Mouse (Mus musculus) cerebellum, postnatal 4 days (tissue): ENCODE results near the gene Ubl3.

Source experiments
- DNase-seq, 2 experiments: peaks; one replicate each; pipeline ENCODE4 v3.0.0; 2022; ENCODE audit warnings: low spot score in 2 of 2, mixed read lengths in 1 of 2

Gene Ubl3

DNA sequence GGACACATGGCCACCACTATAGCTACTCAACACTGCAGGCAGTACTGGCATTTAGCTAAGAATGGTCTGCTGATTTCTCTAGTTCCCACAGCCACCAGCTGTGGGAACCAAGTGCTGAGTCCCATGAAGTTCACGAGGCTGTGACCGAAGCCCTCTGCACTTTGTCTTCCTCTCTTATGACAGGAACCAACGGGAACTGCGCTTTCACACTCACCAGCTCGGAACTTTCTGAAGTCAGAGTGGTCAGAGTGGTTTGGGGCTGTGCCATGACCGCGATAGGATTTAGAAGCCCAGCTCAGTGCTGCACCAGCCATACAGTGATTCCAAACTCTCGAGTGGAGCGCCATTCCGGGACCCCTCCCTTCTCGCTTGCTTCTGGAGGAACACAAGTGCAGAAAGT lies 66.4 kb downstream of the Ubl3 start:
- no peak for DNase-seq

DNA sequence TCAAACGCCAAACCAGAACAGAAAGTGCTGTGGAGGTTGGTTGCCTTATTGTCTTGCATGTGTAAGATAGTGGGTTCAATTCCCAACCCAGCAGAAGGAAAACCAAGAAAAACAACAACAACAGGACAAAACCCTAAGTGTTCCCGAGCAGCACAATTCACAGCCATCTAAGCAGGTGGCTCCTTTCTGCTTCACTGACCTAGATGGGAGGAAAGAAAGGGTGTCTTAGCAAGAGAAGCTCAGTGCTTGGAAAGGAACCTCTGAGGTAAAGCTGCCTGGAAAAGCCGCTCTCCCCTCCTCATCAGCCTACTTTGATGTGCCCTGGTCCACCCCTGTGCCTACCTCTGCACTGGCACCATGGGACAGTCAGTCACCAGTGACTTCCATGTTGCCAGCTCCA lies 70.8 kb downstream of the Ubl3 start:
- no peak for DNase-seq

DNA sequence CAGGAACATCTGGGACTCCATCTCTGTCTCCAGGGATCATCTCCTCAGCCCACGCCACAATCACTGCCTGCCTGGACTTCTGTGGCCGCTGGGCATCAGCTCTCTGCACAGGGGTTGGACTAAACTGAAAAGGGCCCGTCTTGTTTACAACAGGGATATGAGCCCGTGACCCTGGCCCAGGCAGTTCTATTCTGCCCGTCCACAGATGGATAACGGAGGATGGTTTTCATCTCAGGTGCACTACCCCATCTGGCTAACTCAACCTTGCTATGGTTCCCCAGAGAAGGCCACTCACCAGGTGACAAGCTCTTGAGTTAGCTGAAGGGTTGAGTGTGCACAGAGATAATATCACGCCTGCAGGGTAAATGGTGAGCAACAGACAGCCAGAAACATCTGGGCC lies 78.2 kb downstream of the Ubl3 start:
- no peak for DNase-seq

DNA sequence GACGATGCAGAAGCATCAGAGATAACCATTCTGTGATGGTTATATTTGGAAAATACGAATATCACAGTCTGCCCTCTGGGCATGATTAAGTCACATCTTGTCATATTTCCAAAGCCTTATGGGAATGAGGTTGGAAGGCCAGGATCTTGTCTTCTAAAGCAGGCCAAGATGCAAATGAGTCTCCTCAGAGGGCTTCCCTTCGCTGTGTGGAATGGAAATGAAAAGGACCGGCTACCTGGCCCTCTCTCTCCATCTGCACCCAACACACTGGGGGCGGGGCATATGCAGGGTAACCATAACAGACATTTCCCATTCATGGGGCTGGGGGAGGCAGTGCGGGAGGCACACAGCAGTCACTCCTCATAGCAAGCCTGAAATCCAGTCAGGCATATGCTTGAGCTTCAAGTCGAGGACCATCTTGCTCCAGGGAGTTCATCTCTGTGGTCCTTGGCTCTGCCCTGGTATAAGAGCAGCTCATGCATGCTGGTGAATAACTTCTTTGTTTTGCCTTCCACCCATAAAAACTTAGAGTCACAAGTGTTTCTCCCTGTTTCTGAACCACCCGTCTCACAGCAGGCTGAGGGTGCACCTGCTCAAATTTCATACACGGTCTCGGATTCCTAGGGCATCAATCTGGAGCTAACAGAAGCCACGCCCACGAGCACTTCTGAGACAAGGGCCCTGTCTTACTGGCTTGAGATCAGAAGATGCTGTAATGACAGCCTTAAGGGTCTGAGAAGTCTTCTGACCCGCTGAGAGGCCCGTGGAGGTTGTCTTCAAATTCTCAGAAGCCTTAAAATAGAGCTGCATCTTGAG lies 83.8 kb downstream of the Ubl3 start:
- no peak for DNase-seq

DNA sequence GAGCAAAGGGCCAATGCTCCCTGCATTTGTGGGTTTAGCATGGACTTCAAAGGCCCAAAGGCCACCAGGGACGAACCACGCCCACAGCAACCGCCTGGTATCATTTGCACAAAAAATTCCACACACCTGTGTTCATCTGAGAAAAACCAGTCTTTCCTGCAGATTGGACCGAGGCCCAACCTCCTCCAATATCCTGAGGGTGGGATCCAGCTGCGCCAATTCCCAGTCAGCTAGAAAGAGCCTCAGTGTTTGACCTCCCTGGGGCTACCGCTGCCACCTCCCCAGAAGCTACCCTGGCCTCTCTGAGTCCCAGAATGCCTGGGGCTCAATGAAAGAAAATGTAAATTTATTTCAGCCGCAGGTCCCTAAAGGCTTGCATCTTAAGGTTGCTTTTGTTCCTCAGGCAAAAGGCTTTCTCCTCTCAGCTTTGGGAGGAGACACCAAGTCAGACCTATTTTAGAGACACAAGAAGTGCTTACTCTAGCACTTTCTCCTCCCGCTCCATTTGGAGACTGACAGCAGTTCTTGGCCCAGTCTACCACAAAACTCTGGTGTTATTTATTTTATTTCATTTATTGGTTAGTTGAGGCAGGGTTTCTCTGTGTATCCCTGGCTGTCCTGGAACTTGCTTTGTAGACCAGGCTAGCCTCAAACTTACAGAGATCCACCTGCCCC lies 85.5 kb downstream of the Ubl3 start:
- DNase-seq = no peak

DNA sequence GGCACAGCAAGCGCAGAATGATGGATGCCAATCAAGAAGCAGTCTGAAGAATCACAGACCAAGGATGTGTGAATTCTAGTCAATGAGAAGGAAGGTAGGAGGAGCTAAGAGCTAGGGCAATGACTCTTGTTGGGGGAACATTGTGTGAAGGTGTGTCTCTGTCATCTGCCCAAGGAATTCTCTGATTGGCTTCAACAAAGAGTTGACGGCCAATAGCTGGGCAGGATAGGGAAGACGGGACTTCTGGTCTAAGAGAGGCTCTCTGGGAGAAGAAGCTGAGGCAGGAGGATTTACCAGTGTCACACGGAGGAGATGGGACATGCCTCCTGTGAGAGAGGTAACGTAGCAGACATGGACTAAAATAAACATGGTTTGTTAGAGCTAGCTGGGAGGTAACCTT lies 86.5 kb downstream of the Ubl3 start:
- DNase-seq = no peak

DNA sequence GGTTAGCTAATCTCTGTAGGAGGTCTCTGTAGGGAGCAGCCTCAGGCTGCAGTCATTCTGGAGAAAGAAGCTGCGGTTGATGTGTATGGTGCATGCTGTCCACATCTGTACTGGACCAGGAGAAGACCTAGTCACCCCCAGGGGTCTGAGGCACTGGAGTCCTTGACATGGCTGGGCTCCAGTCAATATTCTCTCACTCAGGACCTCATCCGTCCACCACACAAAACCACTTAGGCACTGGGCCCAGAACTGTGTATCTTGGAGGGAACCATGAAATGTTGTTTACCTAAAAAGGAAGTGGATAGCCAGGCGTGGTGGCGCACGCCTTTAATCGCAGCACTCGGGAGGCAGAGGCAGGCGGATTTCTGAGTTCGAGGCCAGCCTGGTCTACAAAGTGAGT lies 87.5 kb downstream of the Ubl3 start:
- no peak for DNase-seq

DNA sequence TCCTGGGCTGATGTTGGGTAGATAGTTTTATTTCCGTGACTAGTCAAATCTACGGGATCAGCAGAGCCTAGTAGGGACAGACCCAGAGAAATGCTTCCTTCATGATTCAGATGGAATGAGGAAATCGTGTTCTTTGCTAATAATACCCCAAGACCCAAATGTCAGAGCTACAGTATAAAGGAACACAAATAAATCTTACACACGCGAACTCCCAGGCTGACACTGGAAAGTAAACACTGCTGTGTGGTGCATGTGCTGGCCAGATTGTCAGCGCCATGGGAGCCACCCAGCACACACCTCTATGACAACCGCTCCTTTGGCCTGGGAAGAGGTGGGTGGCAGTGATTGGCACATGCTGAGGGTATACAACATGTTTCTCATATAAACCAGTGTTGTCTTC lies 88.1 kb downstream of the Ubl3 start:
- no peak for DNase-seq

DNA sequence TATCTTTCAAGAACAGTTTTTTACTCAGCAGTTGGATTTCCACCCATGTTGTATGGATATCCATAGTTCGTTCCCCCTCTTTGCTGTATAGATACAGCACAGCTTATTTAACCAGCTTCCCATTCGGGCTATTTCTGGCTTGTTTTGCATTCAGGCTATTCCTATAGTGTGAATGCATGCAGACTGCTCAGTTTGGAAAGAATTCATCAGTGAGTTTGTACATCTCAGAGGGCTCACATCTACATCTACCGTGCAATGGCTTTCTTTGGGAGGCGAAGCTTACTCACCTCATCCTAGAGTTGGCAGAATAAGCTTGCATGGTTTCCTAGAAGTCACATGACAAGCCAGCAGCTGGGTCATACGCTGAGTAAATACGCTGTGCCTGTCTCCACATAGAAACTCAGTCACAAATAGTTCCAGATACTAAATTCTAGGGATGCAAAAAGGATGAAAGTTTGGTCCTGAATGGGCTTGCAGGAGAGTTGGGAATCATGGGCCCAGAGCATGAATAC lies 88.8 kb downstream of the Ubl3 start:
- DNase-seq = no peak
